Mouse (Mus musculus): Measurements from ENCODE around the gene Creb3l2. TPM values are rescaled to one million over a fixed set of nuclear protein-coding genes. Genes with fewer than 3 reads are reported as not detected.

The Creb3l2 gene
- polyA plus RNA-seq, 2 experiments from 2014 or later = 3.2 to 3.3 TPM

GRCm38 (mm10) chr6:37322641-37323040, 119.3 kb downstream of the Creb3l2 start:
- no peak for ATAC-seq

- ATAC-seq = no peak
Measured at GRCm38 (mm10) chr6:37322088-37322487, 119.9 kb downstream of the Creb3l2 start.

DNA sequence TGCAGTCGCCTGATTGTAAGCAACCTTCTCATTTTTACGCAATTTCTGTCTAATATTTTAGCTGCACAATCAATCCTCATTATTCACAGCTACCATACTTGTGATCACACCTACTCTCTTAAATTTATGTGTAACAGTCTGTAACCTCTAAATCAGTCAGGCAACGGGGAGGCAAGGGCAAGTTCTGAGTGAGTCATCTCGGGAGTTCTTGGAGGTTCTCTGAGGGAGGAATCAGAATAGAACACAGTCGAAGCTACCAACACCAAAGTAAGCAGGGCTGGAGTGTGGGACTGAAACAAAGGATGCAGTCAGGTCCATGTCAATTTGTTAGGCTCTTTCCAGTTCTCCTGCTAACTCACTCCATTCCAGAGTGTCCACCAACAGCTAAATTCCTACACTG, 124.0 kb downstream of the Creb3l2 start:
- ATAC-seq = no peak

DNA sequence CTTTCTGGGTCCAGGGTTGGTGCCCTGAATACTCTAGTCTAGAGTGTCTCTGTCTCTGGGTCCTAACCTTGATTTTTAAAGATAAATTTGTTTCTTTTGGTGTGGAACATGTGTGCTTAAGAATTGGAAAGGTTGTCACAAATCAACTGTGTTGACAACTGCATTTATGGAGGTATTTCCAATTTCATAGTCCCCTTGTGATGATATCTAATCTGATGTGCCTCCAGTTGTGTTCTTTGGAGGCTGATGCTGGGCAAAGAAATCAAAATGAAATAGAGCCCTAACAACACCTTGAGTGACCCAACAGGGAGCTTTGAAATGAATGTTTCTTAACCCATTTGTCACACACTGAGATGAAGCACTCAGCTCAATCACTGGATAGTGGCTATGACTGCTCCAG, 126.5 kb downstream of the Creb3l2 start:
- no peak for ATAC-seq

GRCm38 (mm10) chr6:37310601-37311000, 131.3 kb downstream of the Creb3l2 start:
- ATAC-seq = no peak

DNA sequence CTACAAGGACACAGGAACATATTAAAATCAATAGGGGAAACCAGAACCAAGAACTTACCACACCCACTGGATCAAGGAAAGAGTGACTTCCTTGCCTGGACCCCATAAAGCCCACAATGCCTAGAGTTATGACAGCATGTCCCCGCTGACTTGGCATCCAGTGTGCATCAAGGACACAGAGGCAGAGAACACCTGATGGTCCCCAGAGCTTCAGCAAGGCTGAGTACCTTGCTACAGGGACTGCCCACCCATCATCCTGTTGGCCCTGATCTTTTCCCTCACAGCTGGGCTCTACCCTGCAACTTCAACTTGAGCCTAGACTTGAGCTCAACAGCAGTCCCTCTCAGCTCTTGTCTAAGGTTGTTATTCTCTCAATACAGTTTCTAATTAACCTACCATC, 135.3 kb downstream of the Creb3l2 start:
- no peak for ATAC-seq

DNA sequence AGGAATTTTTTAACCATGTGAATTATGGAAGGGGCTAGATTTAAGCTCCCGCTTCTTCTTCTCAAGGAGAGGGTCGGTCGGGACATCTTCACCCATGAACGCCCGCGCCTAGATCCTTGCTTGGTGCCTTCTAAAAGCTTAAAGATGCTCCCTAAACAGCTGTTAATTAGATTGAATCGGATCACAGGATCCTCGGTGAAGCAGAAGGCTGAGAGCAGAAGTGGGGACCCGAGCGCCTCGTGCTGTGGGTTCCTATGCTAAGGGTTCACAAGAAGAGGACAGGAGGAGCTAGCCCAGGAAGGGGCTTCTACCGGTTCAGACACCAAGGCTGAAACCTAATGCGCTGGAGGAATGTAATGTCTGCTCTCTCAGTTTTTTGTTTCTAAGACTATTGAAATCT, 141.5 kb downstream of the Creb3l2 start:
- ATAC-seq = no peak

DNA sequence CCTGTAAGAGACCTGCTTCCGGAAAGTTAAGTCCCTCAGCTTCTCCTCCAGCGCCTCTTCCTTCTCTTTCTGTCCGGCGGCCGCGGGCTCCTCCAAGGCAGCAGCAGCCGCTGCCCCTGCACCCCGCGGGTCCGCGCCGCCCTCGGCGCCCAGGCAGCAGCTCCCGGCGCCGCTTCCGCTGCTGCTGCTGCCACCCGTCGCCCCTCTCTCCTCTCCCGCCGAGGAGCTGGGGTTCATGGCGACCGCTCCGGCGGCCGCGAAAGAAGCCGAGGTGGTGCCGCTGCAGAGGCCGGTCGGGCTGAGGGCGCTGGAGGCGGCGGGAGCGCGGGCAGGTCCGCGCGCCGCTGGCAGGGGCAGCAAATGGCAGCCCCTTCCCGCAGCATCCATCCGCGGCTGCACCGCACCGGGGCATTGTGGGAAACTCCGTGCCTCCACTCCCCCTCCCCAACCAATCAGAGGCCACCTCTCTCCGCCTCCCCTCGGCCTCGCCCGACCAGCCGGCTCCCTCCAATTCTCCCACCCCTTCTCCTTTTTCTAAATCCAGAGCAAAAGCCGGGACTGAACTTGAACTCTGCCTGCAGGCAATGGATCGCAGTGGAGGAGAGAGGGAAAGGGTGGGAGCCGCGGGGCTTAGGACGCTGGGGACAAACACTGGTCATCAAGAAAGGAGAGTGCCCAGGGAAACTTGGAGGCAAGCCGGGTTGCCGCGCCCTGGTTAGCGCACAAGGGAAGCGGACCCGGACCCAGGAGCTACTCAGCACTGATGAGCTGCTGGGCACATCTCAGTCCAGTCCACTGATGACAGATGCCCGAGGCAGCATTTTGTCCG, 142.2 kb downstream of the Creb3l2 start, which contains the start of gene Dgki:
Gene Dgki (minus strand): TSS at position 623 of the 829 bp plus-strand sequence.
- no peak for ATAC-seq

DNA sequence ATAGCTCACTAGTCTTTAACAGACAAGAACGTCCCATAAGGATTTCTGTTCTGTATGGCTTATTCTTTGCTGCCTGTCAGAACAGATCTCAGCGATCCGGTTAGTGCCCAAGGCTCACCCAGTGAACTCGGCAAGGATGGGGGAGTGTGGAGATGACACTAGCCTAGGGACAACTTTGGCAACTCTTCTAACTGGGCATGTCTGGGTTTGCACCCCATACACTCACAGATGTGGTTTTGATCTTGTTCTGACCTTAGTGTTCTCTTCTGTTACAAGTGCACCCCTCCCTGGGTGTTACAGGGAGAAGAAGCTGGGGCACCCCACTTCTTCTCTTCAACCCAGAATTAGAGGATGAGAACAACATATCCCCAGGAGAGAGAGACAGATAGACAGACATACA, 143.0 kb downstream of the Creb3l2 start:
- no peak for ATAC-seq

GRCm38 (mm10) chr6:37297744-37298482, 144.0 kb downstream of the Creb3l2 start:
- no peak for ATAC-seq

GRCm38 (mm10) chr6:37292068-37292467, 149.9 kb downstream of the Creb3l2 start:
- ATAC-seq = no peak

GRCm38 (mm10) chr6:37291171-37291570, 150.8 kb downstream of the Creb3l2 start:
- no peak for ATAC-seq

GRCm38 (mm10) chr6:37290691-37291090, 151.3 kb downstream of the Creb3l2 start:
- no peak for ATAC-seq

DNA sequence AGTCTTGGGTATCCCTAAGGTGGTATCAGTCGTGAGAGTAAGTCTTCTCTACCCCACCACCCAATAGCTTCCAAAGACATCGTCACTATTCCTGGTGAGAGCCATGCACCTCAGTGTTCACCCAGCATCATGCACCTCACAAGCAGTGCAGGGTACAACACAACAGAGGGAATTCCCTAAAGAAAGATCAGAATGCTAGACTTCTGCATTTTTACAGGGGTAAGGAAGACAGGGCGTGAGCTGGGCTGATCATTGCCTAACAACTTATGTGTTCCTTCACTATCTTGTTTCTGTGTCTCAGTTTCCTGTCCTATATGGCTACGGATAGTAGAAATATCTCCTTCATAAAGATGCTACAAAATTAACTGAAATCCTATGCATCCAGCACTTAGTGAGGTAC, 155.8 kb downstream of the Creb3l2 start:
- ATAC-seq = no peak

DNA sequence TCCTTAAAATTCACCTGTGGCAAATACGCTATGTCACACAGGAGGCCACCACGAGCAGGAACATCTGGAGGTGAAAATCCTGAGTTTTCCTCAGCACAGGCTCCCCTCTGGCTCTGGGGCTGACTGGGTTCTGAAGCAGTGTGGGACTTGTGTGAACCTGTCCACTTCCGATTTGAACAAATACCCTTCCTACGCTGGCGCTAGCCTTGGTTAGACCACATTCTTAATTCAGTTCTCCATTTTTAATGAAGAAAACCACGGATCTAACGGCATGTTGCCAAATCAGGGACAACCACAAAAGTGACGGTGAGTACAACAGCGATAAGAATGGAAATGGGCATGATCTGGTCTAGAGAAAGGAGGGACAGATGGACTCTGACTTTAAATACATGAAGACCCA, 157.1 kb downstream of the Creb3l2 start:
- no peak for ATAC-seq

DNA sequence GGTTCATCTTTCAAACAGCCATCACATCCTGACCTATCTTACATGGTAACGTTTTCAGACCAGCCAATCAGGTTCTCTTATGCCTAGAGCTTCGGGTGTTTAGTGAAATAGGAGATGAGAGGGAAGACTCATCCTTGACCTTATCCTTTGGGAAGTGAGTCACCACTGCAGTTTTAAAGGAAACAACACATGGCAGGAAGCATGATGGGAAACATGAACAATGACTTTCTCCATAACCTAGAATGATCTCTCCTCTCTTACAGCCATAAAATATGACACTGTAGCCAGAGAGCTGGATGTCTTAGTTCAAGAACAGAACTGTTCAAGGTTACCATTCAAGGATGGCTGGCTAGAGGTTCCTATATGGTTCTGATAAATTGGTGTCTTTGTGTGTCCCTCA, 158.6 kb downstream of the Creb3l2 start:
- no peak for ATAC-seq

GRCm38 (mm10) chr6:37282659-37283058, 159.3 kb downstream of the Creb3l2 start:
- no peak for ATAC-seq

Other genes with a start within 250 kb of the Creb3l2 start
- under 1 TPM in 1 of 2 experiments, not detected in 1; 0.19 TPM for gene Dgki, start 142.0 kb downstream of the Creb3l2 start, polyA plus RNA-seq (2017; shearing (Covaris generic))
- gene Akr1d1, start 88.0 kb upstream of the Creb3l2 start, polyA plus RNA-seq (2017; shearing (Covaris generic)) = not detected

Measured in CD4-positive, CD25-positive, alpha-beta regulatory T cell, adult 4 months (primary cell).